13 mouse cellular contexts compared by ENCODE assay signal in genomic region chr4:65278451-65279271, GRCm38 (mm10).
A peak's percentile ranks its signal among the peaks of the same experiment; 100 is the strongest.
DNase-seq lines count a peak whose midpoint lies in the region; ATAC-seq and TF ChIP-seq lines count a peak whose summit lies in the region.
"Had no signal": no experiment of that assay in that cellular context is flagged by ENCODE, and none has a peak within 500 bp of the region (broad histone marks: within the 10 kb centered on the region; RNA-seq: fewer than 3 reads in every experiment).

No protein-coding gene starts in this region.

- ATAC-seq in kidney, postnatal 0 days (replicated peaks; ENCODE audit: low FRiP score, low read depth): peak; percentile 82
- ATAC-seq in forebrain, embryonic 11.5 days (replicated peaks; ENCODE audit: low FRiP score): peak; percentile 90
- ATAC-seq in limb, embryonic 14.5 days (ENCODE audit: low FRiP score, low read depth): peak; percentile 37; the same call in 1 of the 2 replicates
- ATAC-seq: intestine, postnatal 0 days had no signal

- WGBS in kidney, postnatal 0 days: 49% methylated on average over 10 of the region's 10 CpGs
- 8% methylated on average over 10 of the region's 10 CpGs for WGBS in forebrain, embryonic 11.5 days
- 28% methylated on average over 10 of the region's 10 CpGs for WGBS in limb, embryonic 14.5 days

- no peak overlapping the region for H3K4me2 ChIP-seq in kidney, postnatal 0 days (ENCODE audit: low read length)
- H3K4me2 ChIP-seq in forebrain, embryonic 11.5 days (ENCODE audit: low read depth, low read length, severe bottlenecking): no peak overlapping the region; the same call in 1 of the 2 replicates
- H3K4me2 ChIP-seq in limb, embryonic 14.5 days (replicated peaks; ENCODE audit: low read depth, low read length, severe bottlenecking): no peak overlapping the region
- H3K4me2 ChIP-seq: embryonic facial prominence, embryonic 13.5 days; heart, embryonic 13.5 days had no signal

- no peaks in the 10 kb centered on the region for H3K9me3 ChIP-seq in kidney, postnatal 0 days (replicated peaks; ENCODE audit: low read length)
- no peaks in the 10 kb centered on the region for H3K9me3 ChIP-seq in forebrain, embryonic 11.5 days (ENCODE audit: control insufficient read depth, low read length)
- no peaks in the 10 kb centered on the region for H3K9me3 ChIP-seq in limb, embryonic 14.5 days (ENCODE audit: control insufficient read depth, low read length)
- H3K9me3 ChIP-seq: embryonic facial prominence, embryonic 13.5 days; heart, embryonic 13.5 days had no signal

- no peaks in the 10 kb centered on the region for H3K4me1 ChIP-seq in kidney, postnatal 0 days (replicated peaks; ENCODE audit: insufficient read depth, low read length)
- H3K4me1 ChIP-seq in forebrain, embryonic 11.5 days (replicated peaks; ENCODE audit: control insufficient read depth, insufficient read depth, low read length): peaks cover 14% of the 10 kb centered on the region
- H3K4me1 ChIP-seq in limb, embryonic 14.5 days (ENCODE audit: control insufficient read depth, insufficient read depth, low read length): peaks cover 8% of the 10 kb centered on the region

- no peak overlapping the region for H3K27ac ChIP-seq in kidney, postnatal 0 days
- peak overlapping the region; percentile 68 for H3K27ac ChIP-seq in forebrain, embryonic 11.5 days (ENCODE audit: low read depth, low read length)
- H3K27ac ChIP-seq in limb, embryonic 14.5 days (replicated peaks; ENCODE audit: low read depth, low read length): no peak overlapping the region
- H3K27ac ChIP-seq: embryonic facial prominence, embryonic 13.5 days; heart, embryonic 13.5 days had no signal

- TF ChIP-seq CTCF in kidney, postnatal 0 days (IDR thresholded peaks at IDR 0.05; ENCODE audit: low read depth): no peak

- H3K36me3 ChIP-seq in kidney, postnatal 0 days (ENCODE audit: insufficient read depth, low read length): no peaks in the 10 kb centered on the region
- no peaks in the 10 kb centered on the region for H3K36me3 ChIP-seq in forebrain, embryonic 11.5 days (ENCODE audit: control insufficient read depth, insufficient read depth, low read length)
- H3K36me3 ChIP-seq in limb, embryonic 14.5 days (ENCODE audit: control insufficient read depth, insufficient read depth, low read length): no peaks in the 10 kb centered on the region
- H3K36me3 ChIP-seq: embryonic facial prominence, embryonic 13.5 days; heart, embryonic 13.5 days had no signal

- H3K4me3 ChIP-seq in kidney, postnatal 0 days (replicated peaks; ENCODE audit: low read depth, low read length): no peak overlapping the region
- no peak overlapping the region for H3K4me3 ChIP-seq in forebrain, embryonic 11.5 days (ENCODE audit: low read depth, low read length)
- H3K4me3 ChIP-seq in limb, embryonic 14.5 days (replicated peaks; ENCODE audit: low read length): no peak overlapping the region
- H3K4me3 ChIP-seq: embryonic facial prominence, embryonic 13.5 days; heart, embryonic 13.5 days; myocyte had no signal

- no peak for TF ChIP-seq POLR2A in limb, embryonic 14.5 days (IDR thresholded peaks at IDR 0.05; ENCODE audit: borderline replicate concordance, extremely low read depth, insufficient read depth, insufficient read length)

- peak; percentile 44 for DNase-seq in kidney, postnatal 0 days (ENCODE audit: low spot score)
- no peak for DNase-seq in kidney, adult 8-10 months
- DNase-seq in forebrain, embryonic 11.5 days (ENCODE audit: low spot score): peak; percentile 79
- DNase-seq in limb, embryonic 14.5 days (ENCODE audit: low spot score): no peak
- peak; percentile 23 for DNase-seq in yolk sac, embryonic 10.5 days (ENCODE audit: low spot score)
- DNase-seq in natural killer cell, adult 2 months (ENCODE audit: low spot score in 2 of 2): no peak
- no peak for DNase-seq in cerebellum, adult 11 months
- DNase-seq in lung, postnatal 10 days: no peak
- DNase-seq: adrenal gland, adult 8-10 months had no signal

- H3K27me3 ChIP-seq in kidney, postnatal 0 days (ENCODE audit: insufficient read depth, low read length): no peaks in the 10 kb centered on the region
- peaks cover 2% of the 10 kb centered on the region; the same call in 1 of the 2 replicates for H3K27me3 ChIP-seq in forebrain, embryonic 11.5 days (ENCODE audit: control insufficient read depth, insufficient read depth, low read length)
- H3K27me3 ChIP-seq in limb, embryonic 14.5 days (ENCODE audit: control insufficient read depth, insufficient read depth, low read length): no peaks in the 10 kb centered on the region
- H3K27me3 ChIP-seq: embryonic facial prominence, embryonic 13.5 days; heart, embryonic 13.5 days had no signal

- no peak overlapping the region for H3K9ac ChIP-seq in kidney, postnatal 0 days (ENCODE audit: low read depth, low read length)
- H3K9ac ChIP-seq in forebrain, embryonic 11.5 days (ENCODE audit: low read length): no peak overlapping the region
- no peak overlapping the region for H3K9ac ChIP-seq in limb, embryonic 14.5 days (ENCODE audit: low read depth, low read length, severe bottlenecking)
- H3K9ac ChIP-seq: embryonic facial prominence, embryonic 13.5 days; heart, embryonic 13.5 days had no signal

Comparison
In these comparisons a context has a peak if more than half of its experiments do, and no peak if none do; other contexts are left out.
1. DNase-seq: peak in kidney, postnatal 0 days (single experiment), forebrain, embryonic 11.5 days (single experiment) and yolk sac, embryonic 10.5 days (single experiment); none in kidney, adult 8-10 months (0 of 2), limb, embryonic 14.5 days (single experiment), natural killer cell, adult 2 months (0 of 2), cerebellum, adult 11 months (single experiment) and lung, postnatal 10 days (single experiment).
2. ATAC-seq: peak in every context shown above with its lines; median percentile 90 in forebrain, embryonic 11.5 days; 82 in kidney, postnatal 0 days; 37 in limb, embryonic 14.5 days.